Mouse (Mus musculus) intestine, embryonic 16.5 days (tissue): Measurements from ENCODE around the gene G6pc. TPM values are rescaled to one million over a fixed set of nuclear protein-coding genes. Genes with fewer than 3 reads are reported as not detected.

Source experiments
- ATAC-seq: fragments of 200-750 bp; cut with Nextera tagmentation; 2 replicates; pipeline ENCODE4 v1.8.0; 2017; ENCODE audit warnings: moderate TSS enrichment, moderate library complexity
- H3K27ac ChIP-seq: fragments of 300-500 bp; sonication (generic); 2 replicates; pipeline ENCODE4 v1.5.1; 2014; ENCODE audit warnings: mild to moderate bottlenecking, low read length
- H3K27me3 ChIP-seq: fragments of 300-500 bp; sonication (generic); replicated peaks from 2 replicates; pipeline ENCODE4 v1.6.1; 2014; ENCODE audit warnings: low read length, control low read depth, mixed read lengths; ENCODE audit not compliant: control insufficient read depth, insufficient read depth
- H3K36me3 ChIP-seq: fragments of 300-500 bp; sonication (generic); 2 replicates; pipeline ENCODE4 v1.6.1; 2014; ENCODE audit warnings: low read length, control low read depth; ENCODE audit not compliant: control insufficient read depth, insufficient read depth
- H3K4me1 ChIP-seq: fragments of 300-500 bp; sonication (generic); 2 replicates; pipeline ENCODE4 v1.6.1; 2014; ENCODE audit warnings: low read length, control low read depth, mixed read lengths; ENCODE audit not compliant: control insufficient read depth, insufficient read depth
- H3K4me2 ChIP-seq: fragments of 300-500 bp; sonication (generic); 2 replicates; pipeline ENCODE4 v1.6.1; 2014; ENCODE audit warnings: low read depth, low read length, control low read depth
- H3K4me3 ChIP-seq: fragments of 300-500 bp; sonication (generic); 2 replicates; pipeline ENCODE4 v1.5.1; 2014; ENCODE audit warnings: mild to moderate bottlenecking, low read length
- H3K9ac ChIP-seq: fragments of 300-500 bp; sonication (generic); 2 replicates; pipeline ENCODE4 v1.6.1; 2014; ENCODE audit warnings: low read depth, low read length
- H3K9me3 ChIP-seq: fragments of 300-500 bp; sonication (generic); 2 replicates; pipeline ENCODE4 v1.6.1; 2016; ENCODE audit warnings: low read length, control low read depth; ENCODE audit not compliant: control insufficient read depth
- WGBS: fragments of 180-500 bp; shearing (Covaris S2); extraction: QIAGEN DNeasy Blood & Tissue Kit; methylation state at CpG from one replicate; pipeline ENCODE4 v1.1.7; 2014; 5-methylcytosine and 5-hydroxymethylcytosine counted together
- microRNA-seq: library from miRNA; unstranded; fragments of <30 nt; microRNA quantifications from one replicate; pipeline ENCODE4, GENCODE M21; 2016
- polyA plus RNA-seq: library from polyadenylated mRNA; unstranded; fragments of >200 nt; fragmentation: Nextera tagmentation; extraction: Ambion mirVana; gene quantifications from 2 replicates; pipeline ENCODE4 v1.2.1, GENCODE M21; 2015

G6pc gene
- polyA plus RNA-seq, 1 experiment from 2014 or later: 1.2 TPM

GRCm38 (mm10) chr11:101419610-101420009, 52.2 kb downstream of the G6pc start:
- no peak overlapping the region for H3K4me2 ChIP-seq
- H3K9ac ChIP-seq: no peak overlapping the region
- no peaks in the 10 kb centered on the region for H3K27me3 ChIP-seq
- no peak overlapping the region for H3K27ac ChIP-seq
- WGBS: 30% methylated on average over 3 of the region's 3 CpGs
- no peak overlapping the region for H3K4me3 ChIP-seq
- H3K36me3 ChIP-seq: no peaks in the 10 kb centered on the region
- H3K4me1 ChIP-seq: peaks cover 13% of the 10 kb centered on the region
- H3K9me3 ChIP-seq: no peaks in the 10 kb centered on the region
- no peak for ATAC-seq

GRCm38 (mm10) chr11:101420148-101420547, 52.8 kb downstream of the G6pc start:
- H3K4me1 ChIP-seq: peaks cover 13% of the 10 kb centered on the region

GRCm38 (mm10) chr11:101424105-101424851, 56.9 kb downstream of the G6pc start, which contains the start of gene Gm27029:
Gene Gm27029 (minus strand): TSS chr11:101424796.
- 5% methylated on average over 23 of the region's 23 CpGs for WGBS
- no peaks in the 10 kb centered on the region for H3K9me3 ChIP-seq
- peak within 1 kb of the TSS; percentile 88 for H3K4me2 ChIP-seq

More at GRCm38 (mm10) chr11:101420148-101420547, 52.8 kb downstream of the G6pc start:
- Histone ChIP-seq H3K9ac (no peak overlapping the region), H3K27me3 (no peaks in the 10 kb centered on the region), H3K9me3 (no peaks in the 10 kb centered on the region), H3K4me3 (no peak overlapping the region), H3K4me2 (no peak overlapping the region), H3K36me3 (no peaks in the 10 kb centered on the region), H3K27ac (no peak overlapping the region)
- ATAC-seq: no peak
- WGBS: 88% methylated on average over 5 of the region's 5 CpGs

GRCm38 (mm10) chr11:101424925-101425813, 57.8 kb downstream of the G6pc start, which contains the start of the genes Rundc1 and Ptges3l:
Gene Rundc1 (plus strand): TSS chr11:101425085.
Gene Ptges3l (minus strand): TSS chr11:101425333.
- Histone ChIP-seq H3K4me2 (peak within 1 kb of the TSS; percentile 88), H3K9ac (peak within 1 kb of the TSS; percentile 94), H3K9me3 (no peaks in the 10 kb centered on the region), H3K36me3 (peaks cover under 1% of the 10 kb centered on the region; the same call in 1 of the 2 replicates), H3K4me3 (peak within 1 kb of the TSS; percentile 97), H3K4me1 (peaks cover 19% of the 10 kb centered on the region), H3K27me3 (no peaks in the 10 kb centered on the region), H3K27ac (peak within 1 kb of the TSS; percentile 92)
- peak; percentile 95 for ATAC-seq
- WGBS: under 1% methylated on average over 81 of the region's 81 CpGs

More at GRCm38 (mm10) chr11:101424105-101424851, 56.9 kb downstream of the G6pc start, which contains the start of gene Gm27029:
- Histone ChIP-seq H3K4me3 (peak within 1 kb of the TSS; percentile 97), H3K36me3 (no peaks in the 10 kb centered on the region), H3K4me1 (peaks cover 19% of the 10 kb centered on the region), H3K27ac (peak within 1 kb of the TSS; percentile 92), H3K9ac (peak within 1 kb of the TSS; percentile 94), H3K27me3 (no peaks in the 10 kb centered on the region)
- ATAC-seq: peak; percentile 83

GRCm38 (mm10) chr11:101426165-101426564, 58.8 kb downstream of the G6pc start:
- Histone ChIP-seq H3K9me3 (no peaks in the 10 kb centered on the region), H3K27me3 (no peaks in the 10 kb centered on the region), H3K4me3 (peak overlapping the region; percentile 97), H3K4me2 (peak overlapping the region; percentile 88), H3K9ac (peak overlapping the region; percentile 94), H3K27ac (no peak overlapping the region), H3K4me1 (peaks cover 19% of the 10 kb centered on the region), H3K36me3 (peaks cover 5% of the 10 kb centered on the region; the same call in 1 of the 2 replicates)
- 50% methylated on average over 8 of the region's 8 CpGs for WGBS
- ATAC-seq: no peak

Small RNA genes within 50 kb of the gene (microRNA-seq; reads per million reads assigned to microRNA genes)
- gene Gm25593: not detected
- not detected for gene Mir6929

Other genes starting within 250 kb of the G6pc start
- 12.6 and 13.2 TPM in 2 replicates for gene Retreg3, start 247.7 kb upstream of the G6pc start, polyA plus RNA-seq
- 51.0 and 56.3 TPM in 2 replicates for gene Tubg1, start 247.6 kb upstream of the G6pc start, polyA plus RNA-seq
- gene Tubg2, start 211.7 kb upstream of the G6pc start, polyA plus RNA-seq: 3.9 and 4.2 TPM in 2 replicates
- gene Cntnap1, start 197.0 kb upstream of the G6pc start, polyA plus RNA-seq: 0.86 and 0.87 TPM in 2 replicates
- 9.2 and 10.1 TPM in 2 replicates for gene Plekhh3, start 196.2 kb upstream of the G6pc start, polyA plus RNA-seq
- gene Ccr10, start 192.1 kb upstream of the G6pc start, polyA plus RNA-seq: 0.20 and 0.29 TPM in 2 replicates
- gene Ezh1, start 141.1 kb upstream of the G6pc start, polyA plus RNA-seq: 16.2 and 18.8 TPM in 2 replicates
- 87.8 and 95.1 TPM in 2 replicates for gene Ramp2, start 121.5 kb upstream of the G6pc start, polyA plus RNA-seq
- gene Vps25, start 113.9 kb upstream of the G6pc start, polyA plus RNA-seq: 152 and 155 TPM in 2 replicates
- gene Wnk4, start 107.0 kb upstream of the G6pc start, polyA plus RNA-seq: 10.2 and 10.8 TPM in 2 replicates
- 0.84 and 1.0 TPM in 2 replicates for gene Cntd1, start 88.5 kb upstream of the G6pc start, polyA plus RNA-seq
- gene Coa3, start 88.4 kb upstream of the G6pc start, polyA plus RNA-seq: 258 and 278 TPM in 2 replicates
- 136 and 145 TPM in 2 replicates for gene Becn1, start 65.3 kb upstream of the G6pc start, polyA plus RNA-seq
- 119 and 125 TPM in 2 replicates for gene Psme3, start 51.3 kb upstream of the G6pc start, polyA plus RNA-seq
- 0.86 and 0.88 TPM in 2 replicates for gene Aoc2, start 42.5 kb upstream of the G6pc start, polyA plus RNA-seq
- 2.4 and 2.7 TPM in 2 replicates for gene Aoc3, start 37.0 kb upstream of the G6pc start, polyA plus RNA-seq
- gene Aarsd1, start 50.1 kb downstream of the G6pc start, polyA plus RNA-seq: 53.6 and 64.0 TPM in 2 replicates
- gene Gm27029, start 57.2 kb downstream of the G6pc start, polyA plus RNA-seq: 7.2 and 10.1 TPM in 2 replicates
- gene Rundc1, start 57.5 kb downstream of the G6pc start, polyA plus RNA-seq: 16.6 and 19.1 TPM in 2 replicates
- gene Ptges3l, start 57.8 kb downstream of the G6pc start, polyA plus RNA-seq: 11.1 and 12.4 TPM in 2 replicates
- 251 and 288 TPM in 2 replicates for gene Rpl27, start 74.7 kb downstream of the G6pc start, polyA plus RNA-seq
- 29.7 and 31.1 TPM in 2 replicates for gene Ifi35, start 80.8 kb downstream of the G6pc start, polyA plus RNA-seq
- gene Rnd2, start 97.4 kb downstream of the G6pc start, polyA plus RNA-seq: 21.0 and 22.1 TPM in 2 replicates
- 69.9 and 88.2 TPM in 2 replicates for gene Vat1, start 98.7 kb downstream of the G6pc start, polyA plus RNA-seq
- 6.0 and 6.8 TPM in 2 replicates for gene Brca1, start 184.4 kb downstream of the G6pc start, polyA plus RNA-seq
- gene Nbr1, start 184.6 kb downstream of the G6pc start, polyA plus RNA-seq: 56.2 and 65.5 TPM in 2 replicates
- gene Tmem106a, start 214.7 kb downstream of the G6pc start, polyA plus RNA-seq: 38.6 and 49.4 TPM in 2 replicates
- gene Gm11634, start 231.7 kb downstream of the G6pc start, polyA plus RNA-seq: not detected in 2 replicates